Mouse (Mus musculus): ENCODE measurements around the gene Mgst1.

DNA sequence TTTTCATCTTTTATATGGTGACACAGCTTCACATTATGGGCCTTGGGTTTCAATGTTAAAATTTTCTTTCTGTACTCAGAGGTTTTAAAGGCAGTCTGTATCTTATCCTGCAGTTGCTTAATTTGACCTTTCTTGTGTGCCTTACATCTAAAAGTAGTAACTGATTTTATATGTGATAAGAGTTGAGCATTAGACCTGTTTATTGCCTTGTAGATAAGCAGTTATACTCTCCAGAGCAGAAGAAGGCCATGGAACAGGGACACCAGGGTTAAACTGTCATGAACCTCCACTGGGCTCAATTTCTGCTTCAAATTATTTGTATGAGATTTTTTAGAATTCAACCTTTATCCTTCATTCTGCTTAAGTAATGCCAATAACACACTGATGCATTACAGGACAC, 35.6 kb upstream of the Mgst1 start:
- TF ChIP-seq CTCF (IDR thresholded peaks at IDR 0.05; ENCODE audit: control insufficient read depth, insufficient read depth, insufficient read length) (no peak), MAX (IDR thresholded peaks at IDR 0.05) (no peak), MYOD1 (IDR thresholded peaks at IDR 0.05; ENCODE audit: control insufficient read depth, insufficient read length, low read depth) (no peak)

All from C2C12 (cell line).